Mouse (Mus musculus) thymus, postnatal 25 days (tissue): ENCODE results near the gene Zkscan1.
A peak's percentile ranks its signal among the peaks of the same experiment; 100 is the strongest.

ENCODE experiments used
- DNase-seq: peaks from one replicate; pipeline ENCODE4 v3.0.0; 2022

Zkscan1 gene

GRCm38 (mm10) chr5:138118041-138118440, 33.2 kb downstream of the Zkscan1 start:
- DNase-seq, result no peak

GRCm38 (mm10) chr5:138132425-138133064, 47.7 kb downstream of the Zkscan1 start:
- no peak for DNase-seq

- no peak for DNase-seq
These were observed 52.4 kb downstream of the Zkscan1 start for GRCm38 (mm10) chr5:138137257-138137656.

- peak; percentile 37 for DNase-seq
These were observed 53.2 kb downstream of the Zkscan1 start for GRCm38 (mm10) chr5:138137935-138138549.

- DNase-seq, result no peak
These were observed 53.7 kb downstream of the Zkscan1 start for GRCm38 (mm10) chr5:138138585-138138984.

DNA sequence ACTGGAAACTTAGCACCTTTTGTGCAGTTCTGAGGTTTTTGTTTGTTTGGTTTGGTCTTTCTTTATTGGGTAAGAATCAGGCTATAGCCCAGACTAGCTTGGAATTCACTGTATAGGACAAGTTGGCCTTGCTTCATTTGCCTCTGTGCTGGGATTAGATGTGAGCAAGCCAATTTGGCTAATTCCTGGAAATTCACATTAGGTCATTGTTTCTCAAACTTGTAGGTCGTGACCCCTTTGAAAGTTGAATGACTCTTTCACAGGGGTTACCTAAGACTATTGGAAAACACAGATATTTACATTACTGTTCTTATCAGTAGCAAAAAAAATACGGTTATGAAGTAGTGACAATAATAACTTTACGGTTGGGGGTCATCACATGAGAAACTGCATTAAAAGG, 69.5 kb downstream of the Zkscan1 start:
- DNase-seq, result no peak

DNA sequence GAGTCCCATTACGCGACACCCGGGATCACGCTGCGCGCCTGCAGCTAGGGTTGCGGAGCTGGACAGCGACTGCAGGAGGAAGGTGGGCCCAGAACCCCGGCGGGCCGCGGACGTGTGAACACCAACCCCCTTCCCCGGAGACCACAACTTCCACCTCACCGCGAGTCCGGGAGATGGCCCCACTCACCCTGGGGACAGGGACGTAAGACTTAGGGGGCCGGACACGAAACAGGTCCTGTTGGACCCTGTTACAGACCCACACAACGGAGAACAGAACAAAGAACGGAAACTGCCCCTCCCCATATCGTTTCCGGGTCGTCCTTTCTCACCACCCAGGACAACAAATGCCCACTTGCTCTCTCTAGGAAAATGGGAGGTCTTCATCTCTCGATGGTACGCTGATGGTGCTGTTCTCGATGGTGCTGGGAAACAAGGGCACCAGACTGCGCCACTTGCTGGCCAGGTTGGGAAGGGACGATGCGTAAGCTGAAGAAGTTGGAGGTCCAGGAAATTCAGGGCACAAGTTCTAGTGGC, 70.6 kb downstream of the Zkscan1 start, which contains the start of gene Zfp113:
TSS of gene Zfp113 (minus strand) at position 302 of the 534 bp plus-strand sequence.
- peak; percentile 89 for DNase-seq
